In the genomic region with DNA sequence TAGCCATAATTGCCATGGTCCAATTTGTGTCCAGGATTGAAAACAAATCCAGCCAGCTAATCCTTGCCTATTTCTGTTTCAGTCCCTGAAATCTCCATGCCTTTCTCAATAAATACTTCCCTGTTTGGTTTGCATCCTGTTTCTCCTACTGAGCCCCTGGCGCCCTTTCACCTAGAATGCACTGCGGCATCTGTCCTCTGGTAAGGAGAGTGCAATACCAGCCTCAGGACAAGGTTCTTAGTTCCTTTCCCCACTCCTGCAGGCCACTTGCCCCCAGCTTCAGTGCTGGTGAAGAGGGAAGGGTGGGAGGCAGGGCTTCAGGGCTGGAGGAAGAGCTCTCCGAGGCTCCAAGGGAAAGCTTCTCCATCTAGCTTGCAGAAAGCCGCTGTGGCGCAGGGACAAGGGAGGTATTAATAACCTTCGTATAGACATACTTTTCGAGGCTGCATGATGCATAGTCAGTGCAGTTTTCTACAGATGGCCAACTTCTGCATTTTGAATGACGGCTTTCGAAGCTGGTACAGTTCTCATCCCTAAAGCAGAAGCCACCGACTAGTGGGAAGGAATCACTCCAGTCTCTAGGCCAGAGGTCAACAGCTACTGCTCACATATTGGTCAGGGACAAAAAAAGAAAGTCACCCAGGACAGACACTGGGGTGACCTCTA, we compare ENCODE assay signal across 11 mouse cellular contexts. TPM values are rescaled to one million over a fixed set of nuclear protein-coding genes. Genes with fewer than 3 reads are reported as not detected.
DNase-seq lines count a peak whose midpoint lies in the region; ATAC-seq and TF ChIP-seq lines count a peak whose summit lies in the region.
"Had no signal": no experiment of that assay in that cellular context is flagged by ENCODE, and none has a peak within 500 bp of the region (broad histone marks: within the 10 kb centered on the region; RNA-seq: fewer than 3 reads in every experiment).

No protein-coding gene starts in this region.

- DNase-seq in heart, adult 11 months: peak; percentile 96
- peak; percentile 62 for DNase-seq in A20 (ENCODE audit: low read depth, low spot score)
- no peak for DNase-seq in liver, postnatal 0 days
- DNase-seq in cerebellum, postnatal 4 days (ENCODE audit: low spot score in 2 of 2): no peak
- DNase-seq: cerebellum, postnatal 10 days; kidney, adult 11 months; thymus, postnatal 4 days had no signal

- H3K36me3 ChIP-seq in heart, embryonic 12.5 days: no peaks in the 10 kb centered on the region
- H3K36me3 ChIP-seq in embryonic facial prominence, embryonic 15.5 days: no peaks in the 10 kb centered on the region
- H3K36me3 ChIP-seq in liver, postnatal 0 days (replicated peaks; ENCODE audit: insufficient read depth, low read length): no peaks in the 10 kb centered on the region
- no peaks in the 10 kb centered on the region for H3K36me3 ChIP-seq in forebrain, embryonic 12.5 days (replicated peaks)
- H3K36me3 ChIP-seq in forebrain, embryonic 13.5 days (ENCODE audit: poor library complexity, severe bottlenecking): no peaks in the 10 kb centered on the region

- TF ChIP-seq EP300 in liver, postnatal 0 days (IDR thresholded peaks at IDR 0.05; ENCODE audit: low read depth): no peak

- H3K9ac ChIP-seq in heart, embryonic 12.5 days: no peak overlapping the region
- no peak overlapping the region for H3K9ac ChIP-seq in embryonic facial prominence, embryonic 15.5 days
- H3K9ac ChIP-seq in liver, postnatal 0 days (replicated peaks): peak overlapping the region; percentile 21; the same call in 1 of the 2 replicates
- no peak overlapping the region for H3K9ac ChIP-seq in forebrain, embryonic 12.5 days
- H3K9ac ChIP-seq in forebrain, embryonic 13.5 days: no peak overlapping the region

- no peak overlapping the region for H3K27ac ChIP-seq in heart, embryonic 12.5 days (ENCODE audit: poor library complexity, severe bottlenecking)
- H3K27ac ChIP-seq in embryonic facial prominence, embryonic 15.5 days (replicated peaks): peak overlapping the region; percentile 28; the same call in 1 of the 2 replicates
- peak overlapping the region; percentile 87 for H3K27ac ChIP-seq in liver, postnatal 0 days (ENCODE audit: low read depth)
- H3K27ac ChIP-seq in forebrain, embryonic 12.5 days: no peak overlapping the region
- no peak overlapping the region for H3K27ac ChIP-seq in forebrain, embryonic 13.5 days

- ATAC-seq in heart, embryonic 12.5 days (ENCODE audit: insufficient number of reproducible peaks, low FRiP score): no peak
- ATAC-seq in embryonic facial prominence, embryonic 15.5 days (ENCODE audit: insufficient number of reproducible peaks, low FRiP score, low TSS enrichment, low read depth): no peak
- peak; percentile 66 for ATAC-seq in liver, postnatal 0 days
- no peak for ATAC-seq in forebrain, embryonic 12.5 days (ENCODE audit: low FRiP score)
- ATAC-seq in forebrain, embryonic 13.5 days: no peak

- peaks cover 44% of the 10 kb centered on the region for H3K4me1 ChIP-seq in heart, embryonic 12.5 days (replicated peaks)
- H3K4me1 ChIP-seq in embryonic facial prominence, embryonic 15.5 days: peaks cover 4% of the 10 kb centered on the region
- peaks cover 41% of the 10 kb centered on the region for H3K4me1 ChIP-seq in liver, postnatal 0 days (ENCODE audit: insufficient read depth)
- H3K4me1 ChIP-seq in forebrain, embryonic 12.5 days: no peaks in the 10 kb centered on the region
- H3K4me1 ChIP-seq in forebrain, embryonic 13.5 days: no peaks in the 10 kb centered on the region

- no peak overlapping the region for H3K4me3 ChIP-seq in heart, embryonic 12.5 days
- H3K4me3 ChIP-seq in embryonic facial prominence, embryonic 15.5 days (replicated peaks): no peak overlapping the region
- no peak overlapping the region for H3K4me3 ChIP-seq in liver, postnatal 0 days (ENCODE audit: low read depth, low read length)
- H3K4me3 ChIP-seq in forebrain, embryonic 12.5 days (replicated peaks): no peak overlapping the region
- no peak overlapping the region for H3K4me3 ChIP-seq in forebrain, embryonic 13.5 days

- H3K27me3 ChIP-seq in heart, embryonic 12.5 days (replicated peaks): no peaks in the 10 kb centered on the region
- no peaks in the 10 kb centered on the region for H3K27me3 ChIP-seq in embryonic facial prominence, embryonic 15.5 days
- 0 out of 2 replicates have a peak, but pooled peaks cover 3% of the 10 kb centered on the region for H3K27me3 ChIP-seq in liver, postnatal 0 days (ENCODE audit: insufficient read depth, low read length)
- H3K27me3 ChIP-seq in forebrain, embryonic 12.5 days: peaks cover 2% of the 10 kb centered on the region; the same call in 1 of the 2 replicates
- H3K27me3 ChIP-seq in forebrain, embryonic 13.5 days: no peaks in the 10 kb centered on the region

- no peaks in the 10 kb centered on the region for H3K9me3 ChIP-seq in heart, embryonic 12.5 days (replicated peaks)
- no peaks in the 10 kb centered on the region for H3K9me3 ChIP-seq in embryonic facial prominence, embryonic 15.5 days (replicated peaks)
- no peaks in the 10 kb centered on the region for H3K9me3 ChIP-seq in liver, postnatal 0 days (ENCODE audit: low read length)
- H3K9me3 ChIP-seq in forebrain, embryonic 12.5 days: no peaks in the 10 kb centered on the region
- no peaks in the 10 kb centered on the region for H3K9me3 ChIP-seq in forebrain, embryonic 13.5 days (replicated peaks)

- no peak overlapping the region for H3K4me2 ChIP-seq in heart, embryonic 12.5 days
- no peak overlapping the region for H3K4me2 ChIP-seq in embryonic facial prominence, embryonic 15.5 days (replicated peaks)
- 0 out of 2 replicates have a peak overlapping the region, but pooled peaks have one; percentile 32 for H3K4me2 ChIP-seq in liver, postnatal 0 days (ENCODE audit: low read depth, low read length)
- no peak overlapping the region for H3K4me2 ChIP-seq in forebrain, embryonic 12.5 days
- H3K4me2 ChIP-seq in forebrain, embryonic 13.5 days: no peak overlapping the region

- 68% methylated on average over 10 of the region's 10 CpGs for WGBS in heart, embryonic 12.5 days
- WGBS in embryonic facial prominence, embryonic 15.5 days: 66% methylated on average over 10 of the region's 10 CpGs
- 31% methylated on average over 10 of the region's 10 CpGs for WGBS in liver, postnatal 0 days (ENCODE audit: insufficient replicate concordance)
- WGBS in forebrain, embryonic 12.5 days: 89% methylated on average over 10 of the region's 10 CpGs
- WGBS in forebrain, embryonic 13.5 days: 82% methylated on average over 10 of the region's 10 CpGs

- no peak for TF ChIP-seq CTCF in liver, postnatal 0 days (IDR thresholded peaks at IDR 0.05; ENCODE audit: low read depth)

RNA-seq across cellular contexts. Expression of gene Tmed10, which starts 10.8 kb away (rescaled TPM):
- polyA plus RNA-seq in heart, embryonic 12.5 days (2016; fragmentation: Nextera tagmentation; extraction: Ambion mirVana): 319 and 324 TPM in 2 replicates
- 322 and 334 TPM in 2 replicates for polyA plus RNA-seq in embryonic facial prominence, embryonic 15.5 days (2015; fragmentation: Nextera tagmentation; extraction: Ambion mirVana)
- 165 and 170 TPM in 2 replicates for polyA plus RNA-seq in liver, postnatal 0 days (2015; fragmentation: Nextera tagmentation; extraction: Ambion mirVana)
- 208 and 214 TPM in 2 replicates for polyA plus RNA-seq in forebrain, embryonic 12.5 days (2016; fragmentation: Nextera tagmentation; extraction: Ambion mirVana)
- polyA plus RNA-seq in forebrain, embryonic 13.5 days (2015; fragmentation: Nextera tagmentation; extraction: Ambion mirVana): 173 and 187 TPM in 2 replicates

RNA-seq across cellular contexts. Expression of gene Nek9, which starts 46.3 kb away (rescaled TPM):
- polyA plus RNA-seq in heart, embryonic 12.5 days (2016; fragmentation: Nextera tagmentation; extraction: Ambion mirVana): 33.8 and 33.9 TPM in 2 replicates
- polyA plus RNA-seq in embryonic facial prominence, embryonic 15.5 days (2015; fragmentation: Nextera tagmentation; extraction: Ambion mirVana): 23.9 and 25.4 TPM in 2 replicates
- polyA plus RNA-seq in liver, postnatal 0 days (2015; fragmentation: Nextera tagmentation; extraction: Ambion mirVana): 4.1 and 4.5 TPM in 2 replicates
- polyA plus RNA-seq in forebrain, embryonic 12.5 days (2016; fragmentation: Nextera tagmentation; extraction: Ambion mirVana): 23.7 and 24.5 TPM in 2 replicates
- polyA plus RNA-seq in forebrain, embryonic 13.5 days (2015; fragmentation: Nextera tagmentation; extraction: Ambion mirVana): 13.4 and 15.6 TPM in 2 replicates

Comparison
In these comparisons a context has a peak if more than half of its experiments do, and no peak if none do; other contexts are left out.
1. DNase-seq: peak in heart, adult 11 months (single experiment) and A20 (single experiment); none in liver, postnatal 0 days (single experiment) and cerebellum, postnatal 4 days (0 of 2).
2. H3K27ac ChIP-seq: peak in embryonic facial prominence, embryonic 15.5 days (single experiment) and liver, postnatal 0 days (single experiment); none in heart, embryonic 12.5 days (single experiment), forebrain, embryonic 12.5 days (single experiment) and forebrain, embryonic 13.5 days (single experiment).